Comparison of ENCODE assay signal across 8 mouse cellular contexts in the genomic region with DNA sequence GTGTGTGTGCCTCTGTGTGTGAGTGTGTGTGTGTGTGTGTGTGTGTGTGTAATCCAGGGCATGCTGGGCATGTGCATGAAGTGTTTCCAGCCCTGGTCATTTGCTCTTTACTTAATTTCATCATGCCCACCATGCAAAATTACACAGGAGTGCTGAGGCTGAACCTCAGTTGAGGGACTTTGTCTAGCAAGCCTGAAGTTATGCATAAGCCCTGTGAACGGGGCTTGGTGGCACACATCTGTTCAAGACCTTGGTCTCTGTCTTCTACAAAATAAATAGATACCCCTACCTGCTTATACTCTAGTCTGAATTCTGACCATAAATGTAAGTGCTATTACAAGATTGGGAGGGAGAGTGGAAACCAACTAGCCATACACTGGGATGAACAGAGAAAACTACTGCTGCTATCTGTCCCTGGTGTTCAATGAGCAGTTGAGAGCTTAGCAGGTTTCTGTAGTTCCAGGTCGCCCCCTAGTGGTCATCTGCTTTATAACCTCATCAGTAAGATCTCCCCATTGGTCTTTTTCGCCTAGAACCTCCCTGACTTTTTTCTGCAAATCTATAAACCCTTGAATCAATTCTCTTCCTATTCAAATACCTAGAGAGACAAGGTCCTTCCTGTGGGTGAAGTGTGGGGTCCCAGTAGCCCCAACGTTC. TPM values are rescaled to one million over a fixed set of nuclear protein-coding genes. Genes with fewer than 3 reads are reported as not detected.
DNase-seq lines count a peak whose midpoint lies in the region; ATAC-seq and TF ChIP-seq lines count a peak whose summit lies in the region.

No protein-coding gene starts in this region.

- H3K4me3 ChIP-seq in cerebellum, adult 2 months (replicated peaks; ENCODE audit: insufficient read depth, low read depth, low read length): no peak overlapping the region
- H3K4me3 ChIP-seq in hindbrain, embryonic 13.5 days: no peak overlapping the region

- peak; percentile 93 for DNase-seq in NIH3T3 (ENCODE audit: low read depth)
- peak; percentile 73 to 78 for DNase-seq in cerebellum, adult 2 months
- peak; percentile 84 for DNase-seq in layer of hippocampus, adult 9-11 months
- peak; percentile 89 for DNase-seq in lung, postnatal 10 days
- peak; percentile 73 for DNase-seq in retina, postnatal 7 days (ENCODE audit: low read depth, low spot score)
- DNase-seq in urinary bladder, postnatal 10 days (ENCODE audit: low spot score): peak; percentile 35

- no peak for TF ChIP-seq POLR2A in cerebellum, adult 2 months (IDR thresholded peaks at IDR 0.05; ENCODE audit: borderline replicate concordance, insufficient read depth, low read length)

- peak; percentile 97 for ATAC-seq in frontal cortex, adult (ENCODE audit: low TSS enrichment)
- peak; percentile 80 for ATAC-seq in hindbrain, embryonic 13.5 days (ENCODE audit: low FRiP score)

- H3K36me3 ChIP-seq in hindbrain, embryonic 13.5 days: no peaks in the 10 kb centered on the region

- no peaks in the 10 kb centered on the region for H3K9me3 ChIP-seq in hindbrain, embryonic 13.5 days

- peaks cover 6% of the 10 kb centered on the region for H3K4me1 ChIP-seq in cerebellum, adult 2 months (ENCODE audit: control insufficient read depth, insufficient read depth, low read length)
- H3K4me1 ChIP-seq in hindbrain, embryonic 13.5 days (replicated peaks): no peaks in the 10 kb centered on the region

- 19% methylated on average over 4 of the region's 4 CpGs for WGBS in cerebellum, adult 2 months
- 31% methylated on average over 4 of the region's 4 CpGs for WGBS in hindbrain, embryonic 13.5 days

- H3K27ac ChIP-seq in cerebellum, adult 2 months (ENCODE audit: insufficient read depth, low read length): no peak overlapping the region
- H3K27ac ChIP-seq in hindbrain, embryonic 13.5 days: no peak overlapping the region

- H3K9ac ChIP-seq in hindbrain, embryonic 13.5 days: no peak overlapping the region

- H3K4me2 ChIP-seq in hindbrain, embryonic 13.5 days: no peak overlapping the region

- H3K27me3 ChIP-seq in cerebellum, adult 2 months (ENCODE audit: control insufficient read depth, insufficient read depth, low read length): no peaks in the 10 kb centered on the region
- no peaks in the 10 kb centered on the region for H3K27me3 ChIP-seq in hindbrain, embryonic 13.5 days

- TF ChIP-seq CTCF in cerebellum, adult 2 months (IDR thresholded peaks at IDR 0.05; ENCODE audit: borderline replicate concordance, insufficient read depth, low read depth, low read length): peak; percentile 84

RNA-seq across cellular contexts. Expression of a gene that starts 19.9 kb away (rescaled TPM):
- polyA plus RNA-seq in cerebellum, adult 2 months (2012; rRNA removed): 105 and 134 TPM in 2 replicates
- polyA plus RNA-seq in hindbrain, embryonic 13.5 days (2015; fragmentation: Nextera tagmentation; extraction: Ambion mirVana): 219 and 230 TPM in 2 replicates

RNA-seq across cellular contexts. Expression of a gene that starts 36.7 kb away (rescaled TPM):
- 1.0 and 1.3 TPM in 2 replicates for polyA plus RNA-seq in cerebellum, adult 2 months (2012; rRNA removed)
- polyA plus RNA-seq in hindbrain, embryonic 13.5 days (2015; fragmentation: Nextera tagmentation; extraction: Ambion mirVana): 3.7 and 5.0 TPM in 2 replicates

Comparison
In these comparisons a context has a peak if more than half of its experiments do, and no peak if none do; other contexts are left out.
1. DNase-seq: peak in every context shown above with its lines; median percentile 93 in NIH3T3; 89 in lung, postnatal 10 days; 84 in layer of hippocampus, adult 9-11 months; 76 in cerebellum, adult 2 months; 73 in retina, postnatal 7 days; 35 in urinary bladder, postnatal 10 days.